Mouse (Mus musculus) neural tube, embryonic 14.5 days (tissue): ENCODE measurements around the gene Ccdc125. TPM values are rescaled to one million over a fixed set of nuclear protein-coding genes. Genes with fewer than 3 reads are reported as not detected.

ENCODE experiments used
- polyA plus RNA-seq: library from polyadenylated mRNA; unstranded; fragments of >200 nt; fragmentation: Nextera tagmentation; extraction: Ambion mirVana; gene quantifications from 2 replicates; pipeline ENCODE4 v1.2.1, GENCODE M21; 2014

Ccdc125 gene
- polyA plus RNA-seq, 1 experiment from 2014 or later = 1.1 TPM

Other genes with a start within 250 kb of the Ccdc125 start
- 0.09 and 0.16 TPM in 2 replicates for gene Naip1, start 216.8 kb upstream of the Ccdc125 start, polyA plus RNA-seq
- gene Gtf2h2, start 177.1 kb upstream of the Ccdc125 start, polyA plus RNA-seq = 82.4 and 85.6 TPM in 2 replicates
- 3.7 and 5.0 TPM in 2 replicates for gene Ocln, start 117.0 kb upstream of the Ccdc125 start, polyA plus RNA-seq
- 1.6 and 2.9 TPM in 2 replicates for gene Marveld2, start 52.7 kb upstream of the Ccdc125 start, polyA plus RNA-seq
- 306 and 327 TPM in 2 replicates for gene Ak6, start 18.7 kb upstream of the Ccdc125 start, polyA plus RNA-seq
- gene Rad17, start 18.7 kb upstream of the Ccdc125 start, polyA plus RNA-seq = 18.7 and 21.8 TPM in 2 replicates
- gene Taf9, start 18.1 kb upstream of the Ccdc125 start, polyA plus RNA-seq = 34.0 and 41.3 TPM in 2 replicates
- gene Cdk7, start 61.2 kb downstream of the Ccdc125 start, polyA plus RNA-seq = 43.6 and 44.1 TPM in 2 replicates
- 156 and 169 TPM in 2 replicates for gene Mrps36, start 74.9 kb downstream of the Ccdc125 start, polyA plus RNA-seq
- gene Cenph, start 106.2 kb downstream of the Ccdc125 start, polyA plus RNA-seq = 4.4 and 5.1 TPM in 2 replicates
- gene Ccnb1, start 116.9 kb downstream of the Ccdc125 start, polyA plus RNA-seq = 18.4 and 25.9 TPM in 2 replicates
- 40.2 and 45.3 TPM in 2 replicates for gene Slc30a5, start 163.7 kb downstream of the Ccdc125 start, polyA plus RNA-seq